Mouse (Mus musculus) kidney, embryonic 15.5 days (tissue): ENCODE data around the gene Ptprj. TPM values are rescaled to one million over a fixed set of nuclear protein-coding genes. Genes with fewer than 3 reads are reported as not detected.

Experiments
- ATAC-seq: fragments of 200-750 bp; cut with Nextera tagmentation; replicated peaks from 2 replicates; pipeline ENCODE4 v1.8.0; 2017; ENCODE audit warnings: moderate TSS enrichment; ENCODE audit not compliant: low FRiP score
- H3K27ac ChIP-seq: fragments of 300-500 bp; sonication (generic); 2 replicates; pipeline ENCODE4 v1.5.1; 2015; ENCODE audit warnings: mild to moderate bottlenecking, inconsistent platforms
- H3K27me3 ChIP-seq: fragments of 300-500 bp; sonication (generic); 2 replicates; pipeline ENCODE4 v1.6.1; 2015; ENCODE audit warnings: inconsistent platforms
- H3K36me3 ChIP-seq: fragments of 300-500 bp; sonication (generic); 2 replicates; pipeline ENCODE4 v1.6.1; 2015; ENCODE audit warnings: inconsistent platforms
- H3K4me1 ChIP-seq: fragments of 300-500 bp; sonication (generic); 2 replicates; pipeline ENCODE4 v1.6.1; 2015; ENCODE audit warnings: inconsistent platforms
- H3K4me2 ChIP-seq: fragments of 300-500 bp; sonication (generic); 2 replicates; pipeline ENCODE4 v1.6.1; 2015; ENCODE audit warnings: moderate library complexity, mild to moderate bottlenecking, inconsistent platforms
- H3K4me3 ChIP-seq: fragments of 300-500 bp; sonication (generic); replicated peaks from 2 replicates; pipeline ENCODE4 v1.5.1; 2015; ENCODE audit warnings: mild to moderate bottlenecking, inconsistent platforms
- H3K9ac ChIP-seq: fragments of 300-500 bp; sonication (generic); 2 replicates; pipeline ENCODE4 v1.6.1; 2015; ENCODE audit warnings: mild to moderate bottlenecking, inconsistent platforms
- H3K9me3 ChIP-seq: fragments of 300-500 bp; sonication (generic); replicated peaks from 2 replicates; pipeline ENCODE4 v1.6.1; 2016; ENCODE audit warnings: inconsistent platforms
- WGBS: fragments of 180-500 bp; shearing (Covaris S2); methylation state at CpG from one replicate; pipeline ENCODE4 v1.1.7; 2015; ENCODE audit warnings: mixed read lengths; 5-methylcytosine and 5-hydroxymethylcytosine counted together
- polyA plus RNA-seq: library from polyadenylated mRNA; unstranded; fragments of >200 nt; fragmentation: Nextera tagmentation; extraction: Ambion mirVana; gene quantifications from 2 replicates; pipeline ENCODE4 v1.2.1, GENCODE M21; 2015

Gene Ptprj
- polyA plus RNA-seq, 1 experiment from 2014 or later: 6.5 TPM

- no peak for ATAC-seq
- Histone ChIP-seq H3K27me3 (no peaks in the 10 kb centered on the region), H3K9me3 (no peaks in the 10 kb centered on the region), H3K27ac (peak overlapping the region; percentile 42), H3K4me1 (peaks cover 24% of the 10 kb centered on the region), H3K9ac (no peak overlapping the region), H3K4me2 (no peak overlapping the region), H3K4me3 (no peak overlapping the region), H3K36me3 (no peaks in the 10 kb centered on the region)
- WGBS: 49% methylated on average over 3 of the region's 3 CpGs
Observed at GRCm38 (mm10) chr2:90486226-90486755, 94.2 kb downstream of the Ptprj start.

GRCm38 (mm10) chr2:90481505-90481904 lies 98.9 kb downstream of the Ptprj start:
- no peak for ATAC-seq
- 81% methylated on average over 6 of the region's 6 CpGs for WGBS
- no peak overlapping the region for H3K4me2 ChIP-seq
- H3K36me3 ChIP-seq: no peaks in the 10 kb centered on the region
- no peak overlapping the region for H3K27ac ChIP-seq
- H3K27me3 ChIP-seq: no peaks in the 10 kb centered on the region
- H3K4me3 ChIP-seq: no peak overlapping the region
- H3K9ac ChIP-seq: no peak overlapping the region
- H3K9me3 ChIP-seq: no peaks in the 10 kb centered on the region
- H3K4me1 ChIP-seq: peaks cover 38% of the 10 kb centered on the region

- no peak overlapping the region for H3K4me3 ChIP-seq
- H3K4me1 ChIP-seq: peaks cover 36% of the 10 kb centered on the region
- no peaks in the 10 kb centered on the region for H3K27me3 ChIP-seq
- no peak overlapping the region for H3K9ac ChIP-seq
- 74% methylated on average over 13 of the region's 13 CpGs for WGBS
- no peaks in the 10 kb centered on the region for H3K36me3 ChIP-seq
- no peak overlapping the region for H3K27ac ChIP-seq
- ATAC-seq: no peak
- no peaks in the 10 kb centered on the region for H3K9me3 ChIP-seq
- no peak overlapping the region for H3K4me2 ChIP-seq
Observed at GRCm38 (mm10) chr2:90480747-90481308, 99.6 kb downstream of the Ptprj start.

GRCm38 (mm10) chr2:90478531-90478930 lies 101.9 kb downstream of the Ptprj start:
- Histone ChIP-seq H3K27me3 (no peaks in the 10 kb centered on the region), H3K9ac (no peak overlapping the region), H3K4me1 (peaks cover 41% of the 10 kb centered on the region), H3K4me2 (no peak overlapping the region), H3K36me3 (no peaks in the 10 kb centered on the region), H3K9me3 (no peaks in the 10 kb centered on the region), H3K27ac (no peak overlapping the region), H3K4me3 (no peak overlapping the region)
- ATAC-seq: no peak
- WGBS: 84% methylated on average over 7 of the region's 7 CpGs

- Histone ChIP-seq H3K4me1 (peaks cover 41% of the 10 kb centered on the region), H3K27ac (no peak overlapping the region), H3K36me3 (no peaks in the 10 kb centered on the region), H3K9me3 (no peaks in the 10 kb centered on the region), H3K27me3 (no peaks in the 10 kb centered on the region), H3K4me2 (no peak overlapping the region), H3K4me3 (no peak overlapping the region), H3K9ac (0 out of 2 replicates have a peak overlapping the region, but pooled peaks have one; percentile 14)
- WGBS: 27% methylated on average over 8 of the region's 8 CpGs
- no peak for ATAC-seq
Observed at GRCm38 (mm10) chr2:90477617-90478016, 102.8 kb downstream of the Ptprj start.

- Histone ChIP-seq H3K27me3 (no peaks in the 10 kb centered on the region), H3K4me2 (no peak overlapping the region), H3K4me1 (peaks cover 41% of the 10 kb centered on the region), H3K9ac (no peak overlapping the region), H3K36me3 (no peaks in the 10 kb centered on the region), H3K9me3 (no peaks in the 10 kb centered on the region), H3K27ac (no peak overlapping the region), H3K4me3 (no peak overlapping the region)
- 72% methylated on average over 4 of the region's 5 CpGs for WGBS
- no peak for ATAC-seq
Observed at GRCm38 (mm10) chr2:90476792-90477191, 103.7 kb downstream of the Ptprj start.

- Histone ChIP-seq H3K9ac (no peak overlapping the region), H3K4me1 (peaks cover 41% of the 10 kb centered on the region), H3K36me3 (no peaks in the 10 kb centered on the region), H3K27me3 (no peaks in the 10 kb centered on the region), H3K4me2 (no peak overlapping the region), H3K27ac (no peak overlapping the region), H3K4me3 (no peak overlapping the region), H3K9me3 (no peaks in the 10 kb centered on the region)
- WGBS: 89% methylated on average over 11 of the region's 11 CpGs
- no peak for ATAC-seq
Observed at GRCm38 (mm10) chr2:90476319-90476718, 104.1 kb downstream of the Ptprj start.

- H3K4me3 ChIP-seq: peak overlapping the region; percentile 28
- H3K9me3 ChIP-seq: no peaks in the 10 kb centered on the region
- peak; percentile 94 for ATAC-seq
- peak overlapping the region; percentile 52 for H3K4me2 ChIP-seq
- no peaks in the 10 kb centered on the region for H3K36me3 ChIP-seq
- 2% methylated on average over 11 of the region's 11 CpGs for WGBS
- H3K4me1 ChIP-seq: peaks cover 31% of the 10 kb centered on the region
- peak overlapping the region; percentile 88 for H3K27ac ChIP-seq
- no peak overlapping the region for H3K9ac ChIP-seq
- H3K27me3 ChIP-seq: no peaks in the 10 kb centered on the region
Observed at GRCm38 (mm10) chr2:90474593-90475405, 105.6 kb downstream of the Ptprj start.

GRCm38 (mm10) chr2:90472701-90473100 lies 107.7 kb downstream of the Ptprj start:
- Histone ChIP-seq H3K4me1 (peaks cover 20% of the 10 kb centered on the region), H3K27ac (no peak overlapping the region), H3K4me3 (no peak overlapping the region), H3K27me3 (no peaks in the 10 kb centered on the region), H3K9ac (no peak overlapping the region), H3K4me2 (no peak overlapping the region), H3K36me3 (no peaks in the 10 kb centered on the region), H3K9me3 (no peaks in the 10 kb centered on the region)
- WGBS: 75% methylated on average over 4 of the region's 4 CpGs
- no peak for ATAC-seq

GRCm38 (mm10) chr2:90470122-90470521 lies 110.3 kb downstream of the Ptprj start:
- H3K4me3 ChIP-seq: no peak overlapping the region
- no peak overlapping the region for H3K27ac ChIP-seq
- H3K27me3 ChIP-seq: no peaks in the 10 kb centered on the region
- ATAC-seq: no peak
- H3K36me3 ChIP-seq: peaks cover 1% of the 10 kb centered on the region; the same call in 1 of the 2 replicates
- no peak overlapping the region for H3K4me2 ChIP-seq
- no peaks in the 10 kb centered on the region for H3K9me3 ChIP-seq
- H3K9ac ChIP-seq: no peak overlapping the region
- peaks cover 4% of the 10 kb centered on the region for H3K4me1 ChIP-seq
- 40% methylated on average over 6 of the region's 6 CpGs for WGBS

GRCm38 (mm10) chr2:90466480-90466879 lies 114.0 kb downstream of the Ptprj start:
- ATAC-seq: no peak
- Histone ChIP-seq H3K27me3 (no peaks in the 10 kb centered on the region), H3K4me1 (no peaks in the 10 kb centered on the region), H3K9ac (no peak overlapping the region), H3K4me3 (no peak overlapping the region), H3K36me3 (peaks cover 30% of the 10 kb centered on the region), H3K4me2 (no peak overlapping the region), H3K27ac (no peak overlapping the region), H3K9me3 (no peaks in the 10 kb centered on the region)
- WGBS: 65% methylated on average over 7 of the region's 7 CpGs

GRCm38 (mm10) chr2:90463735-90464134 lies 116.7 kb downstream of the Ptprj start:
- ATAC-seq: no peak
- Histone ChIP-seq H3K9me3 (no peaks in the 10 kb centered on the region), H3K27me3 (no peaks in the 10 kb centered on the region), H3K4me2 (no peak overlapping the region), H3K9ac (no peak overlapping the region), H3K4me1 (no peaks in the 10 kb centered on the region), H3K36me3 (peaks cover 45% of the 10 kb centered on the region), H3K27ac (no peak overlapping the region), H3K4me3 (no peak overlapping the region)
- 95% methylated on average over 5 of the region's 5 CpGs for WGBS
